Mouse (Mus musculus) kidney, postnatal 0 days (tissue): ENCODE measurements around the gene Pigv. TPM values are rescaled to one million over a fixed set of nuclear protein-coding genes. Genes with fewer than 3 reads are reported as not detected.

ENCODE experiments used
- ATAC-seq: fragments of 200-750 bp; cut with Nextera tagmentation; replicated peaks from 2 replicates; pipeline ENCODE4 v1.8.0; 2017; ENCODE audit warnings: low read depth, moderate number of reproducible peaks, moderate TSS enrichment, moderate library complexity; ENCODE audit not compliant: low FRiP score
- DNase-seq: peaks from one replicate; pipeline ENCODE4 v3.0.0-alpha.2; 2016; ENCODE audit warnings: low spot score
- H3K27ac ChIP-seq: fragments of 300-500 bp; sonication (generic); 2 replicates; pipeline ENCODE4 v1.5.1; 2014; ENCODE audit warnings: mild to moderate bottlenecking
- H3K27me3 ChIP-seq: fragments of 300-500 bp; sonication (generic); 2 replicates; pipeline ENCODE4 v1.6.1; 2014; ENCODE audit warnings: low read length, mixed read lengths; ENCODE audit not compliant: insufficient read depth
- H3K36me3 ChIP-seq: fragments of 300-500 bp; sonication (generic); 2 replicates; pipeline ENCODE4 v1.6.1; 2014; ENCODE audit warnings: low read length, mixed read lengths; ENCODE audit not compliant: insufficient read depth
- H3K4me1 ChIP-seq: fragments of 300-500 bp; sonication (generic); replicated peaks from 2 replicates; pipeline ENCODE4 v1.6.1; 2014; ENCODE audit warnings: antibody characterized with exemption, low read length, mixed read lengths; ENCODE audit not compliant: insufficient read depth
- H3K4me2 ChIP-seq: fragments of 300-500 bp; sonication (generic); 2 replicates; pipeline ENCODE4 v1.6.1; 2014; ENCODE audit warnings: mild to moderate bottlenecking, low read length, moderate library complexity, mixed read lengths
- H3K4me3 ChIP-seq: fragments of 300-500 bp; sonication (generic); replicated peaks from 2 replicates; pipeline ENCODE4 v1.5.1; 2014; ENCODE audit warnings: low read depth, low read length
- H3K9ac ChIP-seq: fragments of 300-500 bp; sonication (generic); 2 replicates; pipeline ENCODE4 v1.6.1; 2014; ENCODE audit warnings: low read depth, low read length
- H3K9me3 ChIP-seq: fragments of 300-500 bp; sonication (generic); replicated peaks from 2 replicates; pipeline ENCODE4 v1.6.1; 2016; ENCODE audit warnings: low read length, inconsistent platforms, mixed read lengths
- CTCF ChIP-seq: IDR thresholded peaks from 2 replicates; pipeline ENCODE4 v1.5.1; 2016; ENCODE audit warnings: antibody characterized with exemption, low read depth, mild to moderate bottlenecking, moderate library complexity
- WGBS: fragments of 180-500 bp; shearing (Covaris S2); extraction: QIAGEN DNeasy Blood & Tissue Kit; methylation state at CpG from one replicate; pipeline ENCODE4 v1.1.7; 2014; 5-methylcytosine and 5-hydroxymethylcytosine counted together
- polyA plus RNA-seq: library from polyadenylated mRNA; unstranded; fragments of >200 nt; fragmentation: Nextera tagmentation; extraction: Ambion mirVana; gene quantifications from 2 replicates; pipeline ENCODE4 v1.2.1, GENCODE M21; 2015

The Pigv gene
- polyA plus RNA-seq, 1 experiment from 2014 or later = 19.1 TPM

- Histone ChIP-seq H3K4me2 (peak overlapping the region; percentile 29; the same call in 1 of the 2 replicates), H3K27ac (peak overlapping the region; percentile 87), H3K9ac (no peak overlapping the region), H3K9me3 (no peaks in the 10 kb centered on the region), H3K36me3 (peaks cover 22% of the 10 kb centered on the region; the same call in 1 of the 2 replicates), H3K4me3 (no peak overlapping the region), H3K4me1 (peaks cover 21% of the 10 kb centered on the region), H3K27me3 (no peaks in the 10 kb centered on the region)
- DNase-seq (peak; percentile 90), ATAC-seq (peak; percentile 21; the same call in 1 of the 2 replicates)
- WGBS = 50% methylated on average over 8 of the region's 8 CpGs
- no peak for TF ChIP-seq CTCF
Observed at GRCm38 (mm10) chr4:133706956-133707355, 34.5 kb upstream of the Pigv start.

DNA sequence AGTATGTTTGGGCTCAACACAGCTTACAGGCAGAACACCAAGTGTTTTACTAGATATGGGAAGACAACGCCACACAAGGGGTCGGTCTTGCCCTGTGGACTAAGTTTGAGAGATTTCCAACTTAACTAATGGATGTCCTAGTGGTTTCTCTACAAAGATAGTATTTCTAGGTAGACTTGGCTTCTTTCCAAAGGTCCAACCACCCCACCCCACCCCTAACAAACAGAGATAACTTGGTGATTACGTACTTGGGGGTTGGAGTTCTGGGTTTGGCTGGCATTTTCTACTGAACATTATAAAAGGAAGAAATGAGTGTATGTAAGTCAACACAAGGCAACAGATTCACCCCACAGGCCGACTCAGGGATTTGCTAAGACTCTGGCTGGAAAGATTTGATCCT is 32.6 kb upstream of the Pigv start:
- H3K4me3 ChIP-seq = no peak overlapping the region
- peak overlapping the region; percentile 87; the same call in 1 of the 2 replicates for H3K27ac ChIP-seq
- H3K9me3 ChIP-seq = no peaks in the 10 kb centered on the region
- WGBS = 77% methylated on average over 4 of the region's 4 CpGs
- DNase-seq (no peak), ATAC-seq (no peak)
- H3K9ac ChIP-seq = no peak overlapping the region
- no peaks in the 10 kb centered on the region for H3K27me3 ChIP-seq
- H3K36me3 ChIP-seq = peaks cover 25% of the 10 kb centered on the region
- peaks cover 21% of the 10 kb centered on the region for H3K4me1 ChIP-seq
- H3K4me2 ChIP-seq = no peak overlapping the region
- no peak for TF ChIP-seq CTCF

GRCm38 (mm10) chr4:133700905-133701368 is 28.5 kb upstream of the Pigv start:
- no peak overlapping the region for H3K4me2 ChIP-seq
- ATAC-seq (no peak), DNase-seq (no peak)
- TF ChIP-seq CTCF = no peak
- WGBS = 60% methylated on average over 11 of the region's 11 CpGs
- H3K27ac ChIP-seq = no peak overlapping the region
- H3K36me3 ChIP-seq = peaks cover 22% of the 10 kb centered on the region
- no peak overlapping the region for H3K4me3 ChIP-seq
- H3K27me3 ChIP-seq = no peaks in the 10 kb centered on the region
- no peaks in the 10 kb centered on the region for H3K9me3 ChIP-seq
- no peak overlapping the region for H3K9ac ChIP-seq
- peaks cover 11% of the 10 kb centered on the region for H3K4me1 ChIP-seq

DNA sequence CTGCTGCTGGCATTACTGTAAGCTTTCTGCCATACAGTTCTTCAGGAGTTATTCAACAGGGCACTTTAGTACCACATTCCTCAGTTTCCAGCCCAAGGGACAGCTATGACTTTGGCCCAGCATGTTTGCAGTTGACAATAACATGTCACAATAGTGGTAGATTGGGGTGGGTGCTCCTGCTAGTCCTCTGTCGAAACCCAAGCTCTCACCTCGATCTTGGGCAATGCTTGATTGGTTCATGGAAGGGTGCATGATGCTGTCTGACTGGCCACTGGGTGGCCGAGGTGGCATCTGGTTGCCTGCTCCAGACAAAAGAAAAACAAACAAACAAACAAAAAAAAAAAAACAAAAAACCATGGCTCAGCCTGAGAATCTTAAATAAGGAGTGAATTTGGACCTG is 22.9 kb upstream of the Pigv start:
- Histone ChIP-seq H3K27me3 (no peaks in the 10 kb centered on the region), H3K9me3 (no peaks in the 10 kb centered on the region), H3K36me3 (peaks cover 58% of the 10 kb centered on the region), H3K4me3 (no peak overlapping the region), H3K9ac (no peak overlapping the region), H3K27ac (no peak overlapping the region), H3K4me1 (no peaks in the 10 kb centered on the region), H3K4me2 (no peak overlapping the region)
- no peak for DNase-seq
- TF ChIP-seq CTCF = no peak
- 66% methylated on average over 3 of the region's 3 CpGs for WGBS
- no peak for ATAC-seq

DNA sequence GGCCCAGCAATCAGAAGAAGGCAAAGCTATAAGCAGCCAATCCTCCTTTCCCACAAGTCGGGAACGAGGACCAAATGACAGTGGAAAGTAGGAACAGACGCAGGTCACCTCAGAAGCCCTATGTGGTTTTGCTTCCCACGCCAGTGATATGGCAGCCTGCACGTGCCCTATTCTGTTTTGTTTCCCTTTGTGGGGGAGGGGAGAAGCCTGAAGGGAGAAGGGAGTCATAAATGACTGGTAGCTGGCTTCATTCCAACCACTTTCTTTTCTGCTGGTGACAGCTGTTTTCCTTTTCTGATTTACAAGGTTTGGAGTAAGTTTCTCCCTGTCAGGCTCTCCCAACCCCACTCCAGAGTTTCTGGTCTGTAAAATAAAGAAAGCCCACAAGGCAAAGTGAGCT is 17.8 kb upstream of the Pigv start:
- no peak overlapping the region for H3K9ac ChIP-seq
- H3K27ac ChIP-seq = no peak overlapping the region; the same call in 1 of the 2 replicates
- H3K4me1 ChIP-seq = 0 out of 2 replicates have a peak, but pooled peaks cover 7% of the 10 kb centered on the region
- no peak for TF ChIP-seq CTCF
- no peak overlapping the region for H3K4me2 ChIP-seq
- DNase-seq (peak; percentile 90), ATAC-seq (no peak)
- 9% methylated on average over 5 of the region's 5 CpGs for WGBS
- no peak overlapping the region for H3K4me3 ChIP-seq
- H3K36me3 ChIP-seq = peaks cover 91% of the 10 kb centered on the region
- H3K27me3 ChIP-seq = no peaks in the 10 kb centered on the region
- no peaks in the 10 kb centered on the region for H3K9me3 ChIP-seq

- Histone ChIP-seq H3K9me3 (no peaks in the 10 kb centered on the region), H3K27ac (no peak overlapping the region), H3K9ac (no peak overlapping the region), H3K27me3 (no peaks in the 10 kb centered on the region), H3K4me1 (0 out of 2 replicates have a peak, but pooled peaks cover 7% of the 10 kb centered on the region), H3K4me3 (no peak overlapping the region), H3K4me2 (no peak overlapping the region), H3K36me3 (peaks cover 89% of the 10 kb centered on the region)
- DNase-seq (peak; percentile 65), ATAC-seq (0 out of 2 replicates have a peak, but pooled peaks have one; percentile 27)
- 42% methylated on average over 7 of the region's 7 CpGs for WGBS
- TF ChIP-seq CTCF = no peak
Observed at GRCm38 (mm10) chr4:133688417-133689067, 16.1 kb upstream of the Pigv start.
